1 mouse cellular context compared by ENCODE assay signal in the genomic region with DNA sequence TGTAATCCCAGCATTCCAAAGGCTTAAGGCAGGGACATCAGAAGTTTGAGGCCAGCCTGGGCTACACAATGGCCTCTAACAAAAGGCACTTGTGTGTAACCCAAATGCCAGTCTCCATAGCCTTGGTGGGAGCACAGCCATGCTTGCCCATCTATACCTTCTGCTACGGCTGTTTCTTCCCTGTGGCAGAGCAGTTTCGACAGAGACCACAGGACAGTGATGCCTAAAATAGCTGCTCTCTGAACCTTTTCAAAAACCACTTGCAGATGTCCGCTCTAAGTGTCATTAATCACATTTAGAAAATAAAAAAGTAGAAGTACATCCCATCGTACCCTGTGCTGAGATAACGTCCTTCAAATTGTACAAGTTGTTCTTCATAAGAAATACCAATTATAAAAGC.
A peak's percentile ranks its signal among the peaks of the same experiment; 100 is the strongest.
TF ChIP-seq lines count a peak whose summit lies in the region.

No protein-coding gene starts in this region.

TF ChIP-seq in myocyte, 11 proteins besides CTCF, POLR2A, EP300 and RAD21:
- TF ChIP-seq CEBPB (IDR thresholded peaks at IDR 0.05; ENCODE audit: insufficient read depth, poor library complexity, severe bottlenecking), result no peak
- TF ChIP-seq E2F4 (IDR thresholded peaks at IDR 0.05; ENCODE audit: insufficient read depth), result no peak
- no peak for TF ChIP-seq TCF3 (IDR thresholded peaks at IDR 0.05; ENCODE audit: insufficient read length, low read depth)
- peak in 1 of 3 experiments; percentile 17 for TF ChIP-seq MYOG (IDR thresholded peaks at IDR 0.05; ENCODE audit: control insufficient read depth in 1 of 3, insufficient read depth in 1 of 3, insufficient read length in 2 of 3, low read depth in 2 of 3)
